Mouse (Mus musculus): ENCODE measurements around the gene Cog1.

Cog1 gene

DNA sequence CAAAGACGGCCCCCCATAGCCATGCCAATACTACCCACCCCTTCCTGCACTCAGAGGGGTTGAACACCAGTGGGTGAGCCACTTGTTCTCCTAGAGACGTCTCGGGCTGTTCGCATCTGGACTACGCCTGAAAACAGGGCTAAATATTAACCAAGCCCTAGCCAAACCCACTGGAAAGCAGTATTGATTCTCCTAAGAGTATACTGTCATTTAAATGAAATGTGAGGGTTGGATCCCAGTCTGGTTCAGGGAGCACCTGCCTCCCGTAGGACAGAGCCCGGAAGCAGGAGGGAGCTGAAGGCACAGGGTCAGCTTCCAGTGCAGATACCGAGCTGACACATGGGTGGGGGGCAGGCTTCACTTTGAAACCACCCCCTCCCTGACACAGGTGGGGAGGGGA, 17.1 kb upstream of the Cog1 start:
- DNase-seq (ENCODE audit: low read depth, low spot score): no peak

DNA sequence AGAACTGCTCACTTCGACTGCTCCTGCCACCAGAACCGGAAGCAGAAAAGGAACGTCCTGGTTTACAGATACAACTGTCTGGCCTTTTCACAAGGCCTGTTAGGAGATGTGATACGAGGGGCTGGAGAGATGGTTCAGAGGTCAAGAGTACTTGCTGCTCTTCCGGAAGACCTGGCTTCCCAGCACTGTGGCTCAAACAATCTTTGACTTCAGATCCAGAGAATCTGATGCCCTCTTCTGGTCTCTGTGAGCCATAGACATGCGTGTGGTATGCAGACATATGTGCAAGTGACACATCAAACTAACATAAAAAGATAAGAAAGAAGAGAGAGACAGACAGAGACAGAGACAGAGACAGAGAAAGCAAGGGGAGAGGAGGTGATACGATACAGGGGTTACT, 16.7 kb upstream of the Cog1 start:
- no peak for DNase-seq (ENCODE audit: low read depth, low spot score)

DNA sequence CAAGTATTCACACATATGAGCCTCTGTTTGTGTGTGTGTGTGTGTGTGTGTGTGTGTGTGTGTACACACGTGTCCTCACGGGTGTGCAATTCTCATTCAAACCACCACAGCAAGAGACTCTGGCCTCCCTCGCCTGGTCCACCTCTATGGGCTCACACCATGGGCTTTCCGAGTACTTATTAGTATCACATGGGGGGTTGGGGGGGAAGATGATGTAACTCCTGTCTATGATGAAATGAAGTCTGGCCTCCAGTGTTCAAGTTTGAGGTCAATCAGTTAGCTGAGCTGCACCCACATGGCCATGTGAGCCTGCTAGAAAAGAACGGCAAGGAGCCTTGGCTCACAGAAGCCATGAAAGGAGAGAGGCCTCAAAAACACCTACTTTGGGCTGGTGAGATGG, 15.6 kb upstream of the Cog1 start:
- DNase-seq (ENCODE audit: low read depth, low spot score): no peak

DNA sequence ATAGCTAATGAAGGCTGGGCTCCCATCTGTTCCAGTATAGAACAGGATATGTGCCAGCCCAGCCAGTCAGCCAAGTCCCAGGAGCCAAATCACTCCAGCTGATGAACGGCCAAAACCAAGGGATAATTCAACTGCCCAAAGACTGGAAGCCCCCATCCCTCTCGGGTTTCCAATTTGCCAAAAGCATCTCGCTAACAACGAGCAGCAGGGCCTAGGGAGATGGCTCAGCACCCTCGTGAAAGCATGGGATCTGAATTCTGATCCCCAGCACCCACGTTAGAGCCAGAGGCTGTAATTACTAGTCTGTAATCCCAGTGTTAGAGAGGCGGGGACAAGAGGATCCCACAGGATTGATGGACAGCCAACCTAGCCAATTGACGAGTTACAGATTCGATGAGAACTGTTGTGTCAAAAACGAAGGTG, 14.3 kb upstream of the Cog1 start:
- no peak for DNase-seq (ENCODE audit: low read depth, low spot score)

DNA sequence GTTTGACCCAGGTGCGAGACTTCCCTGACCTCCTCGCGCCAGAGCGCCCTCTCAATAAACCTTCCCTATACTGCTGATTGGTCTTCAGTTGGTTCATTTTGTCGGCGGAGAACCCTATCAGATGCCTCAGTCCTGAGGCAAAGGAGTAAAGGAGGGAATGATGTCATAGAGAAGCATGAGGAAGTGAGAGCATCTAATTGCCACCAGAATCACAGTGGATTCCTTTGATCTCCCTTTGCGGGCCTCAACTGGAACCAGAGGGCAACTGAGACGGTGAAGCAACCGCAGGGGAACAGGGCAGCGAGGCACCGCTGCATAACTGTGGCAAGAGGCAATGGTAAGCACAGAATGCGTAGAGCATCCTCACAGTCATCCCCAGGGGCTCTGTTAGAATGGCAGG, 10.3 kb upstream of the Cog1 start:
- DNase-seq (ENCODE audit: low read depth, low spot score): no peak

DNA sequence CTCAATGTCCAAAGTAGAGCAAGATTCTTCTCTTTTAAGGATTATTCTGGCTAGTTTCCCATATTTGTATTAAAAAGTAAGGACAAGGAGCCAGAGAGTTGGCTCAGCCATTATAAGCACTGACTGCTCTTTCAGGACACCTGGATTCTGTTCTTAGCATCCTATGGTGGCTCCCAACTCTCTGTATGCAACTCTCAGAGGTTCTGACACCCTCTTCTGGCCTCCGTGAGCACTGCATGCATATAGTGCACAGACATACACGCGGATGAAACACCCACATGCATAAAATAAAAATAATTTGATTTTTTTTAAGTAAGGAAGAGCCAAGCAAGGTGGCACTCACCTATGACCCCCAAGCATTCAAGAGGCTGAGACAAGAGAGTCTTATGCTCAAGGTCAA, 3.8 kb upstream of the Cog1 start:
- DNase-seq (ENCODE audit: low read depth, low spot score): no peak

DNA sequence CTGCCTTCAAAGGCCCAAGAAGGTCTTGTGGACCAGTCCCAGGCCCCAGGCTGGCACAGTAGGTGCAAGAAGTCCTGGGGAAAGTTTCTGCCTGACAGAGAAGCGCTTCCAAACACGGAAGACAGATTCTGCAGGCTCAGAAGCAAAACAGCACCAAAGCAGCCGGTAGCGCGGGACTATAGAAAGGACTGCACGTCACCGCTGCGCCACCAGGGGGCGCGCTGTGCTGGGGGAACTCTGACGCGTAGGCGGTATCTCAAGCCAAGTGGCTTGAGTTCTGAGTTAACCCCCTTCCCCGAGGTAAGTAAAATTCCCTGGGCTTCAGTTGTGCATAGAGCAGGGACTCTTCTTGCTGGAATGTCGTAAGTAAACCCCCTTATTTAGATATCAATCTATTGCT, 817 bp upstream of the Cog1 start:
- DNase-seq (ENCODE audit: low read depth, low spot score): peak; percentile 93

DNA sequence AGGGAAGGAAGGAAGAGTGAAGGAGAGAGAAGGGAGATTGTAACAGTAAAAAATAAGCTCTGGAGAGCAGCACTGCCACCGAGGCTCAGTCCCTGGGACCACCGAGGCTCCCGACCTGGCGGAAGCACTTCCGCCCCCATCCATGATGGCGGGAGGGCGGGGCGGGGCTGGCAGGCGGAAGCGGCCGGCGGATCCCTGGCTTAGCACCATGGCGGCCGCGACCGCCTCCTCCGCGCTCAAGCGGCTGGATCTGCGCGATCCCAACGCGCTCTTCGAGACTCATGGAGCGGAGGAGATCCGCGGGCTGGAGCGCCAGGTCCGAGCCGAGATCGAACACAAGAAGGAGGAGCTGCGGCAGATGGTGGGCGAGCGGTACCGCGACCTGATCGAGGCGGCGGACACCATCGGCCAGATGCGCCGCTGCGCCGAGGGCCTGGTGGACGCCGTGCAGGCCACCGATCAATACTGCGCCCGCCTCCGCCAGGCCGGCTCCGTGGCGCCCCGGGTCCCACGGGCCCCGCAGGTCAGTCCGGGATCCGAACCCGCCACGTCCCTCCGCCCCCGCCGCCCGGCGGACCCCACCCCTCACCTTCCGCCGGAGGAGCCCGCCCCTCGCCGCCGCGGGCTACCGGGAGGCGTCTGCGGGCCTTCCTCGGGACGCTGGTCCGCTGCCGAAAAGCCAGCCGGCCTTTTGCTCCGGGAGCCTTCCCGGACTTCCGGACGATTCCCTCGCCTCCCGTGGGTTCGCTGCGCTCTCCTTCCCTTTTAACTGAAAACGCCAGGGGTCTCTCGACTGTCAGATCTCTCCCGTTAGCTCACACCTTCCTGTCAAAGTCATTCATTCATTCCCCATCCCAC, 613 bp downstream of the Cog1 start, which contains the start of gene Slc39a11:
TSS of gene Slc39a11 (minus strand) at position 727 of the 858 bp plus-strand sequence.
- peak; percentile 86 for DNase-seq (ENCODE audit: low read depth, low spot score)

DNA sequence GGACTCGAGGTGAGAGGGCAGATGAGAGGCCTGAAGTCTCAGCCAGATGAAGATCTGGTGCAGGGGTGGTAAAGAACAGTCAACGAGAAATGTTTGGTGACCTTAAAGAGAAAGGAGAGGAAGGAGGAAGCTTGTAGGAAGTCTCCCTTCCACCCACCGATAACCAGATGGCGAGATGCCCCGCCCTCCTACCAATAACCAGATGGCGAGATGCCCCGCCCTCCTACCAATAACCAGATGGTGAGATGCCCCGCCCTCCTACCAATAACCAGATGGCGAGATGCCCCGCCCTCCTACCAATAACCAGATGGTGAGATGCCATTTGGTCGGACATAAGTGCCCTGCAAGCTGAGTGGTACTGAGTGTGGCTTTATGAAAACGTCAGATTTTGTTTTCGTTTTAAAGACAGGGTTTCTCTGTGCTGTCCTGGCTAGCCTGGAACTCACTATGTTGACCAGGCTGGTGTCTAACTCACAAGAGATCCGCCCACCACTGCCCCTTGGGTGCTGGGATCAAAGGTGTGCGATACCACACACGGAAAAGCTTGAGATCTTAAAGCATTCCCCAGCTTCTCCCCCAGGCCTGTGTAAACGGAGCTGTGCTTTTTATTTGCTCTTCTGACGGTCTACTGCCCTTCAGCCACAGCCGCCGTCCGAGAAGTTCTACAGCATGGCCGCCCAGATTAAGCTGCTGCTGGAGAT, 2.4 kb downstream of the Cog1 start:
- peak; percentile 28 for DNase-seq (ENCODE audit: low read depth, low spot score)

DNA sequence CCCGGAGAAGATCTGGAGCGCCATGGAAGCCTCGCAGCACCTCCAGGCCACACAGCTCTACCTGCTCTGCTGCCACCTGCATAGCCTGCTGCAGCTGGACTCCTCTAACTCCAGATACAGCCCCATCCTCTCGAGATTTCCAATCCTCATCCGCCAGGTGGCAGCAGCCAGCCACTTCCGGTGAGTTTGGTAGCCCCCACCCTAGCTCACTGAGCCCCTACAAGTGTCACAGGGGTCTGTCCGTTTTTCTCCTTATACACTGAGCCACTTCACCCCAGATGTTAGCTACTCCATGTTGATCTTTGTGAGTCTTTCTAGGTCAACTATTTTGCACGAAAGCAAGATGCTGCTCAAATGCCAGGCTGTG, 2.9 kb downstream of the Cog1 start:
- DNase-seq (ENCODE audit: low read depth, low spot score): peak; percentile 47

DNA sequence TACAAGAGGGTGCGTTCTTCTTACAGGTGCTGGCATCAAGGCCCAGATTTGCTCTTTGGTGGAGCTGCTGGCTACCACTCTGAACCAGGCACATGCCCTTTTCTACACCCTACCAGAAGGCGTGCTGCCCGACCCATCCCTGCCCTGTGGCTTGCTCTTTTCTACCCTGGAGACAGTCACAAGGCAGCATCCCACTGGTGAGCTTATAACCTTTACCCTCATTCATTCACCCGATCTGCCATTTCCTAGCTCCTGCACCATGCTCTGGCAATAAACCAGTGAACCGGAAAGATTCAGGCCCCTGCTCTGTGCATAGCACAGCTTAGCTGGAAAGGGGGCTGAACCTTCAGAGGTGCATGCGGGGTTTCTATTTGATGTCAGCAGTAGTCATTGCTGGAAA, 3.5 kb downstream of the Cog1 start:
- DNase-seq (ENCODE audit: low read depth, low spot score): no peak

DNA sequence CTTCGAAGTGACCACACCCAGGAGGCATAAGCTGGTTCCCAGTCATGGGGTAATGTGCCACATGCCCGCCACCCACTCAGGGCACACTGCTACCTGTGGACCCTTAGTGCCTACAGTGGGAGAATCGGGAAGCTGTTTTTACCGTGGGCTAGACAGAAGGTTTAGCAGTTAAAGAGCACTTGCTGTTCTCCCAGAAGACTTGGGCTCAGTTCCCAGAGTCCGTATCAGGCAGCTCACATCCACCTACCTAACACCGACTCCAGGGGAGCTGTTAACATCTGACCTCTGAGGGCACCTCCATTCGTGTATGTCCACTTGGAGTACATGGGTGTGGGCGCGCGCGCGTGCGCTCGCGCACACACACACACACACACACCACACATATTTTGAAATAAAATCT, 5.1 kb downstream of the Cog1 start:
- no peak for DNase-seq (ENCODE audit: low read depth, low spot score)

DNA sequence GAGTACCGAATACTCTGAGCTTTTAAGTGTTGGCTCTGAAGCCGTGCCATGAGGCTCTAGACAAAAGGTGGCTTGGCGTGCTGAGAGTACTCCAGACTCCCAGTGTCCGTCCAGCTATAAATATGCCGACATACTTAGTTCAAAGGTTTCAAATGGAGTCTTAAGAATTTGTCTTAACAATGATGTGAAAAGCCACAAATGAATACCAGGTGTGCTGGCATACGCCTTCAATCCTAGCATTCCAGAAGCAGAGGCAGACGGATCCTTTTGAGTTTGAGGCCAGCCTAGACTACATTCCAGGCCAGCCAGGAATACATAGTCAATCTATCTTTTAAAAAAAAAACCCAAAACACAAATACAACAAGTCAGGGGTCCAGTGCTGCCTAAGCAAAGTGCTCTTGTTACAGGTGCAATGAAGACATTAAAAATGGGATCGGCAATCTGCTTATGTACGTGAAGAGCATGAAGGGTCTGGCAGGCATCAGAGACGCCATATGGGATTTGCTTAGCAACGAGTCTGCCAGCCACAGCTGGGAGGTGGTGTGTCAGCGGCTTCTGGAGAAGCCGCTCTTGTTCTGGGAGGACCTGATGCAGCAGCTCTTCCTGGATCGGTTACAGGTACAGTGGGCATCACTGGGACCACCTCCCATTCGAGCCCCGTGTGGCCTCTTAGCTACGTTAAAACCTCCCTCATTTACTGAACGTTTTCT, 5.7 kb downstream of the Cog1 start:
- DNase-seq (ENCODE audit: low read depth, low spot score): no peak

DNA sequence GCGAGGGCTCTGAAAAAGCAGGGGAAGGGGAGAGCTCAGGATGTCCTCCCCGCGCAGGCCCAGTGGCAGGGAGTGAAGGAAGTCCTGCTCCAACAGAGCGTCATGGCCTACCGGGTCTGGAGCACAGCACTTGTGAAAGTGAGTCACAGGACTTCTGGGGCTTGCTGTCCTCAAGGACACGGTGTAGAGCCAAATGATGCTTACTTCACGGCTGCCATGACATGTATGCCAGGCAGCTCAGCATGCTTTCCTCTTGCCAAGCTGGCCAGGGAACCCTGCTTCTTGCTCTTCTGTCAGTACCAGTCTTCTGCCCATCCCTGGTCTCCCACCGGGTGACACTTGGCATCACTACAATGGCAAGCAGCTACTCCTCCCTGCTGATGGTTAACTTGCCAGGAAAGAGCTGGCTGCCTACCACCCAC, 7.6 kb downstream of the Cog1 start:
- DNase-seq (ENCODE audit: low read depth, low spot score): no peak

DNA sequence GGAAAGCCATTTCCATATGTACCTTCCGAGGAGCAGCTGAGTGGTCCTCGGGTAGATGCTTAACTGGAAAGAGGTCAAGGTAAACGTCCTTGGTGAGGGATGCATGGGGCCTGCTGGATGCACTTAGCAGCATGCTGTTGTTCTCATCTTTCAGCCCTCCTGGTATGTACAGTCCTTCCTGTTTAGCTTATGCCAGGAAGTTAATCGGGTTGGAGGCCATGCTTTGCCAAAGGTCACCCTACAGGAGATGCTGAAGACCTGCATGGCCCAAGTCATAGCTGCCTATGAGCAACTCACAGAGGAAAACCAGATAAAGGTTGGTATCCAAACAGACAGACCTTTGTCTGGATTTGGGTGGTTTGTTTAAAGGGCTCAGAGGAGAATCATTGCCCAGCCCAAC, 8.3 kb downstream of the Cog1 start:
- no peak for DNase-seq (ENCODE audit: low read depth, low spot score)

DNA sequence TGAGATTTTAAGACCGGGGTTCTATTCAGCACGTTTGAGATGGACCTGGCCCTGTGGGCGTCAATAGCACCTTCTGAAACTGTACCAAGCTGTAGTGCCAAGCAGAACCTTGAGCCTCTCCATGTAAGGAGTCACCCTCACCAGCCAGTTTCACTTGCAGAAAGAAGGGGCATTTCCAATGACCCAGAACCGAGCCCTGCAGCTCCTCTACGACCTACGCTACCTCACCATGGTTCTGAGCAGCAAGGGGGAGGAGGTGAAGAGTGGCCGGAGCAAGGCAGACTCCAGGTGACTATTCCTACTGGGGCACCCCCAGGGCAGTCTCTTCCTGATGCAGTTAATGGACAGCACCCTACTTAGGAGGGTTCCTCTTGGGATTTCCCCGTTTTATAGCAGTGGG, 9.3 kb downstream of the Cog1 start:
- DNase-seq (ENCODE audit: low read depth, low spot score): no peak

DNA sequence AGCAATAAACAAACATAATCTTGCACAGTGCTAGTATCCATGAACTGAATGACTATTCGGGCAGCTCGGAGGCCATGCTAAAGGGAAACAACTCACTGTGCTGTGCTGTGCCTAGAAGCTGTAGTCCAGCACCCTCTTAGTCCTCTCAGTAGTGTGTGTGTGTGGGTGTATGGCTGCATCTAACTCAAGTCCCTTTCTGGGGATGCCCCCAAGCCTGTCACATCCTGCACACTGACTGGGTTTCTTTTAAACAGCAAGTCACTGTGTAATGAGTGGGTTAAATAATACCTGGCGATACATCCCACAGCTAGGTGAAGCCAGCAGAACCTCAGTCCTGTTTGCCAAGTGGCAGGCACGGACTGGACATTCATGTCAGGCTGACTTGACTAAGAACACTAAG, 9.8 kb downstream of the Cog1 start:
- peak; percentile 22 for DNase-seq (ENCODE audit: low read depth, low spot score)

DNA sequence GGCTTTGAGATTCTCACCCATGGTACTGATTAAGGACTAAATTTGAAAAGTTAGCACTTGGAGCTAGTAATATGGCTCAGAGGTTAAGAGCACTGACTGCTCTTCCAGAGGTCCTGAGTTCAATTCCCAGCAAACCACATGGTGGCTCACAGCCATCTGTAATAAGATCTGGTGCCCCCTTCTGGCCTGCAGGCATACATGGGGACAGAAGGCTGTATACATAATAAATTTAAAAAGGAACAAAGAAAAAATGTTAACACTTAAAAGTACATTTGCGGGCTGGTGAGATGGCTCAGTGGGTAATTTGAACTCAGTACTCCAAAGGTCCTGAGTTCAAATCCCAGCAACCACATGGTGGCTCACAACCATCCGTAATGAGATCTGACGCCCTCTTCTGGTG, 11.2 kb downstream of the Cog1 start:
- DNase-seq (ENCODE audit: low read depth, low spot score): peak; percentile 37

DNA sequence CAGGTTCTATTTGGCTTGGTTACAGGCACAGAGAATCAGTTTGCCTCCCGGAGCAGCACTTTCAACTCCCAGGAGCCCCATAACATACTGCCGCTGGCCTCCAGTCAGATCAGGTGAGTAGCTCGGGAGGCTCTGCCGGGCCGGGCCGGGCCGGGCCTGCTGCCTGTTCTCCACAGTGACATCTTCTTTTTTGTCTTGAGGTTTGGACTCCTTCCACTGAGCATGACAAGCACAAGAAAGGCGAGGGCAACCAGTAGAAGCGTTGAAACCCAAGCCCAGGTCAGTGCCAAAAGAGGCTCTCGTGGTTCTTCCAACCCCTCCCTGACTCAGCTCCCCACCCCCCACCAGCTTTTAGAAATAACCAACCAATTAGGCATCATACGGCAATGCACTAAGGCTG, 12.0 kb downstream of the Cog1 start:
- DNase-seq (ENCODE audit: low read depth, low spot score): no peak

DNA sequence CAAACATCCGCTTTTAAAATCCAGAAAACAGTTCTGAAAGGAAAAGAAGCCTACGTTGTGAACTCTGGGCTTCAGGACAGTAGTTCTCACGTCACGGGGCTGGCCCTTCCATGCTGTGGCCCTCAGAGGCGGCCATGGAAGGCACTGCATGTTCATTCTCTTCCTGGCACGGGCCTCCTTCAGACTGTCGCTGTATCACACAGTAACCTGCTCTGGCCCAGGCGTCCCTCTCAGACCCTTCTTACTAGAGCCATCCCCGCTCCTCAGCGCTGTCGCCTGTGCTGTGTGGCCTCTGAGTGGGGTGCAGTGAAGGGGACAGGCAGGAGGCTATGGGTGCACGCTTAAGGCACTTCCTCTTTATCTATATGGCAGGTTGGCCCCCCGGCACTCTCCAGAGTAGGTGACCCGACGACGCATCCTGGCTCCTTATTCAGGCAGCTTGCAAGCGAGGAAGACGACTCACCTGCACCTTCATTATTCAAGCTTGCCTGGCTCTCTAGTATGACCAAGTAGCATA, 12.9 kb downstream of the Cog1 start:
- DNase-seq (ENCODE audit: low read depth, low spot score): no peak

DNA sequence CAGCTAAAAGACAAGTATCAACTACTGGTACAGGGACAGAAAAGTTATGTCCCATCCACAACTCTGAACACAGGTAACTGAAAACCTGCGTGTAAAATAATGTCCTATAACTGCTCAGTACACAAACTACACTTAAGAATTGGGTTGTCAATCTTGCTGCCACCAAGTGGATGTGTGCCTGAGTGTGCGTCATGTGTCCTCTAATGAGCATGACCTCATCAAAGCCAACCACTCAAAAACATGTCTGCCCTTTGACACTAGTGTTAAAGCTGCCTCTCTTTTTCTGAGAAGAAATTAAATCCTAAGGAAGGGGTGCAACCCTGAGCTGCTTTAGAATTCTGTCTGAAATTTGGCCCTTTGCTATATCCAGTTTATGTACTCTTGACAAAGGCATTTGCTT, 15.3 kb downstream of the Cog1 start:
- no peak for DNase-seq (ENCODE audit: low read depth, low spot score)

DNA sequence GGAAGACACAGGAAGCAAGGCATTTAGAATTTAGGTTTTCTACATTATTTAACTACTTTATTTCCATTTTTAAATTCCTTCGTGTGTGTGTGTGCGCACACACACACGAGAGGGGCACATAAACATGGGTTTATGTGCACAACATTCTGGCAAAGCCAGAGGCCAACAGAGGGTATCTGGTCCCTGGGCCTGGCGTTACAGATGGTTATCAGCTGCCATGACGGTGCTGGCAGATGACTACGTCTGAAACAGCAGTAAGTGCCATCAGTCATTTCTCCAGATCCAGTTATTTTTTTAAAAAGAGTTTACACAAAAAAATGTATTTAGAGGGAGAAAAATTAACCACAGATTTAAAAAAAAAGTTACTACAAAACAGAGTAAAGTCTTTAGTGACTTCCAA, 17.2 kb downstream of the Cog1 start:
- no peak for DNase-seq (ENCODE audit: low read depth, low spot score)

Measured in CD4-positive, CD25-positive, alpha-beta regulatory T cell, adult 2 months (primary cell).